15 mouse cellular contexts compared by ENCODE assay signal in genomic region chr5:73613296-73613695, GRCm38 (mm10). TPM values are rescaled to one million over a fixed set of nuclear protein-coding genes. Genes with fewer than 3 reads are reported as not detected.
"Had no signal": no experiment of that assay in that cellular context is flagged by ENCODE, and none has a peak within 500 bp of the region (broad histone marks: within the 10 kb centered on the region; RNA-seq: fewer than 3 reads in every experiment).

No protein-coding gene starts in this region.

- DNase-seq: cerebellum, adult 9-10 months; cerebellum, adult 9-11 months; cerebellum, postnatal 36 days; embryo, embryonic 11 days; forebrain, postnatal 0 days; gastrocnemius, adult 2 months; gastrocnemius, postnatal 10 days; gastrocnemius, postnatal 14 days; gastrocnemius, postnatal 25 days; gastrocnemius, postnatal 36 days; heart, adult 2 months had no signal

RNA-seq across cellular contexts. Expression of gene Lrrc66, which starts 19.0 kb away (rescaled TPM):
- total RNA-seq: gastrocnemius, adult 18-20 months; gastrocnemius, adult 2 months; gastrocnemius, adult 8-10 months; gastrocnemius, postnatal 10 days; gastrocnemius, postnatal 14 days; gastrocnemius, postnatal 25 days; gastrocnemius, postnatal 36 days; heart, adult 2 months had no signal

RNA-seq across cellular contexts. Expression of gene Spata18, which starts 37.9 kb away (rescaled TPM):
- total RNA-seq: common myeloid progenitor, adult 5-6 weeks; gastrocnemius, adult 2 months; gastrocnemius, adult 8-10 months; gastrocnemius, postnatal 25 days; gastrocnemius, postnatal 36 days; granulocyte monocyte progenitor cell, adult 5-6 weeks had no signal
